In genomic region chr7:46280896-46281295, GRCm38 (mm10) we compare ENCODE assay signal across 20 mouse cellular contexts. TPM values are rescaled to one million over a fixed set of nuclear protein-coding genes. Genes with fewer than 3 reads are reported as not detected.
"Had no signal": no experiment of that assay in that cellular context is flagged by ENCODE, and none has a peak within 500 bp of the region (broad histone marks: within the 10 kb centered on the region; RNA-seq: fewer than 3 reads in every experiment).

No protein-coding gene starts in this region.

- H3K9ac ChIP-seq: liver, embryonic 14.5 days; lung, embryonic 14.5 days; midbrain, embryonic 13.5 days; midbrain, embryonic 15.5 days; neural tube, embryonic 13.5 days; neural tube, embryonic 15.5 days; stomach, embryonic 15.5 days had no signal

- H3K27ac ChIP-seq: liver, embryonic 14.5 days; midbrain, embryonic 10.5 days; midbrain, embryonic 13.5 days; midbrain, embryonic 15.5 days; neural tube, embryonic 13.5 days; neural tube, embryonic 15.5 days; stomach, embryonic 15.5 days; stomach, postnatal 0 days had no signal

- H3K9me3 ChIP-seq: midbrain, embryonic 10.5 days; midbrain, embryonic 13.5 days; midbrain, embryonic 15.5 days; neural tube, embryonic 13.5 days; neural tube, embryonic 15.5 days; stomach, embryonic 15.5 days had no signal

- DNase-seq: lung, adult 18-20 months; lung, embryonic 14.5 days; lung, postnatal 14 days; lung, postnatal 4 days; retina, postnatal 1 day; right cerebral cortex, adult 18-20 months; thymus, adult 2 months; thymus, postnatal 25 days; thymus, postnatal 4 days had no signal

- H3K4me3 ChIP-seq: midbrain, embryonic 10.5 days; midbrain, embryonic 13.5 days; midbrain, embryonic 15.5 days; myocyte; neural tube, embryonic 13.5 days; neural tube, embryonic 15.5 days; stomach, embryonic 15.5 days had no signal

- H3K36me3 ChIP-seq: midbrain, embryonic 10.5 days; midbrain, embryonic 13.5 days; midbrain, embryonic 15.5 days; neural tube, embryonic 13.5 days; neural tube, embryonic 15.5 days; stomach, embryonic 15.5 days had no signal

- H3K4me1 ChIP-seq: midbrain, embryonic 10.5 days; midbrain, embryonic 15.5 days; neural tube, embryonic 15.5 days; stomach, embryonic 15.5 days had no signal

RNA-seq across cellular contexts. Expression of gene Otog, which starts 40.1 kb away (rescaled TPM):
- total RNA-seq: megakaryocyte, adult 5-6 weeks; megakaryocyte-erythroid progenitor cell, adult 5-6 weeks had no signal

RNA-seq across cellular contexts. Expression of gene Ush1c, which starts 42.6 kb away (rescaled TPM):
- total RNA-seq: megakaryocyte-erythroid progenitor cell, adult 5-6 weeks had no signal
